Mouse (Mus musculus) gastrocnemius, adult 2 months (tissue): ENCODE measurements around the gene Asb6. TPM values are rescaled to one million over a fixed set of nuclear protein-coding genes. Genes with fewer than 3 reads are reported as not detected.

Experiments used
- DNase-seq: peaks from one replicate; pipeline ENCODE4 v3.0.0; 2022
- H3K27ac ChIP-seq: fragments of 200-600 bp; 2 replicates; pipeline ENCODE4 v1.8.1; 2022; ENCODE audit warnings: mild to moderate bottlenecking
- H3K4me3 ChIP-seq: fragments of 200-600 bp; 2 replicates; pipeline ENCODE4 v1.8.1; 2022; ENCODE audit warnings: mild to moderate bottlenecking, moderate library complexity
- CTCF ChIP-seq: fragments of 200-600 bp; IDR thresholded peaks from 2 replicates; pipeline ENCODE4 v1.8.1; 2022; ENCODE audit warnings: antibody characterized with exemption, mild to moderate bottlenecking, moderate library complexity
- intact Hi-C: fragments of 180-260 bp; cut with DNase I; formaldehyde crosslinking; loops from one replicate; pipeline ENCODE4 v1.15.1; 2025
- total RNA-seq, 2 experiments: library from RNA; stranded (reverse); gene quantifications; 2 replicates each; pipeline ENCODE4 v1.2.3; 2021

Asb6 gene
- total RNA-seq, 2 experiments from 2014 or later = 7.0 TPM

DNA sequence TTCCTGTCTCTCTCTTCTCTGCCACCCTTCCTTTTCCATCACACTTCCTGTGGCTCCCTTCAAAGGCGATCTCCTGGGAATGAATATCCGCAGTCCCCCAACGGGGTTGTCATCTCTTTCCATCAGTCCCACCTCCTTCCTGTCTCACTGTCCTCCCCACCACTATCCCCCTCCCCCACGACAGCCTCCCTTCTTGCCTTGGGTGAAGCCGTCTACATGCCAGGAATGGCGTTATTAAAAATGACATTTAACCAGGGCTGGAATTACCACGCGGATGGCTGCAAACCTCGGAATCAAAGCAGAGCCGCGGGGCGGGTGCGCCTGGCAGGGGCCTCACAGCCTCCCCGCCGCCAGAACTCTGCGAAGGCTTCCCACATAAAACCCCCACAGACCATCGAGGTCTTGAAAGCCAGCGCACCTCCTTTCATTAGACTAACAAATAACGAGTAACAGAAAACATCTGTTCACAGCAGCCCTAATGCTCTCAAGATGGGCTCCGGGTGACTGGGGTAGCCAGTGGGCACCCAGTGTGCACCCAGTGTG is 22.7 kb upstream of the Asb6 start:
- peak; percentile 38 for DNase-seq
- no peak for TF ChIP-seq CTCF
- Histone ChIP-seq H3K27ac (no peak overlapping the region), H3K4me3 (no peak overlapping the region)
- intact Hi-C loops = no loop called here

DNA sequence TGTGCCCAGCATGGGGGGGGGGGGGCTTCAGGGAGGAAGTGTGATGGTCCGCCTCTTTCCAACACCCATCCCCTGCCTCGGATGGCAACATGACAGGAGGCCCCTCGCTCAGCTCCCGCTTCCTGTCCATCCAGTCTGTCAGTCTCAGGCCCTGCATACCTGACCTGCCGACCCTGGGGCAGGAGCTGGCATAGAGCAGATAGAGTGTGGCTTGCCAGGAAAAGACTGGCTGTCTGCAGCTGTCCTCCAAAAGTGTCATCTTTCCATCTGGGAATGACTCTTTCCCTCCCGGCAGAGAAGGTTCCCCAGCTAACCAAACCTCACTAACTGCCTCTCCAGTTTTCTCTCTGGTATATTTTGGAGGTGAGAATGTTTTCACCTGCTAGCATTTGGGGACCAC is 20.4 kb upstream of the Asb6 start:
- Histone ChIP-seq H3K27ac (peak overlapping the region; percentile 44; the same call in 1 of the 2 replicates), H3K4me3 (no peak overlapping the region)
- intact Hi-C loops = no loop called here
- peak; percentile 57 for DNase-seq
- TF ChIP-seq CTCF = no peak

DNA sequence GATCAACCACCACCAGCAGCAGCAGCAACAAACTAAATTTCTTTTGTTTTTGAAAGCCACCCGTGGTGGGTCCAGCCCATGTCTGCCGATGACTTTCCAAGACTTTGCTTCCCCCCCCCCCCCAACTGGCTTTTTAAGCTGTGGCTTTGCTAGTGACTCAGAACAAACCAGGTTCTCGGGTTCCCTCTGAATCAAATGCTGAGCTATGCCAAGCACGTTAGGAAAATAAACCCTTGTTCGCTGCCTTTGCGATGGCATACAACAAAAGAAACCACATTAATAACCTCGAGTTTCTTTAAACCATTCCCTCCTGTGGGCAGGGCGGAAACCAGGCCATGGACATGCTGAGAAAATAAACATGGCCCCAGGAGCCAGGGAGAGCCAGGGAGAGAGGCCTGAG is 18.1 kb upstream of the Asb6 start:
- no peak for TF ChIP-seq CTCF
- H3K27ac ChIP-seq = no peak overlapping the region
- intact Hi-C loops = no loop called here

DNA sequence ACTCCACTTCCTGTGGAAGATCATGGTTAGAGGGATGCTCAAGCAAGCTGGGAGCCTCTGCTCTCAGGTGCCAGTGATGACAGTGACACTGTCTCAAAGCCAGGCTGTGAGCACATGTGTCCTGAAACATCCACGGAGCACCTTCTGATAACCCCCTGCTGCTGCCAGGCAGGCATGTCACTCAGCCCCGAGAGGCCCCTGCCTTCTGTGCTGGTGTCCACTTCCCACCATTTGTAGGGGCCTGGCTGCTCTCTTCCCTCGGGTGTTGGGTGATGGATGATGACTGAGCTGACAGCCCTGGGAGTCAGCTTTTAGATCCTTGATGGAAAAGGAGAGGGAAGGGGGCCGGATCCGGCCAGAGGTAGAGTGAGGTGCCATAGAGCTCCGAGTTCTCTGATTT is 16.6 kb upstream of the Asb6 start:
- Histone ChIP-seq H3K27ac (no peak overlapping the region), H3K4me3 (peak overlapping the region; percentile 75)
- no peak for TF ChIP-seq CTCF
- no peak for DNase-seq
- intact Hi-C loops = no loop called here

More for the DNA sequence above, 18.1 kb upstream of the Asb6 start:
- no peak for DNase-seq
- H3K4me3 ChIP-seq = no peak overlapping the region

DNA sequence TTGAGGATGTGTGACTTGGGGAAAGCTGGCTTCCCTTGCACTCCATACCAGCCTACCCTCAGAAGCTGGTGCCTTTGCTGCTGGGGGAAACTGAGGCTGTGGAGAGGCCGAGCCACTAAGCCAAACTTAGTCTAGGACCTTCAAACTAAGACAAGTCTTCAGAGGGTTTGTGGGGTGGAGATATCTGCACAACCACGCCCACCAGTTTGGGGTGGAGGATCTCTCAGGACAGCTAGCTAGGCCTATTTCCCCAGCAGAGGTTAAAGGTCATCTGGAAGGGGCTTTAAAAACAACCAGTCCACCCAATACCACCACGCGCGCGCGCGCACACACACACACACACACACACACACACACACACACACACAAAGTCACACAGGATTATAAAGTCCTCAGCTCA is 16.1 kb upstream of the Asb6 start:
- no peak for TF ChIP-seq CTCF
- Histone ChIP-seq H3K27ac (no peak overlapping the region), H3K4me3 (peak overlapping the region; percentile 75)
- no peak for DNase-seq
- intact Hi-C loops = no loop called here

DNA sequence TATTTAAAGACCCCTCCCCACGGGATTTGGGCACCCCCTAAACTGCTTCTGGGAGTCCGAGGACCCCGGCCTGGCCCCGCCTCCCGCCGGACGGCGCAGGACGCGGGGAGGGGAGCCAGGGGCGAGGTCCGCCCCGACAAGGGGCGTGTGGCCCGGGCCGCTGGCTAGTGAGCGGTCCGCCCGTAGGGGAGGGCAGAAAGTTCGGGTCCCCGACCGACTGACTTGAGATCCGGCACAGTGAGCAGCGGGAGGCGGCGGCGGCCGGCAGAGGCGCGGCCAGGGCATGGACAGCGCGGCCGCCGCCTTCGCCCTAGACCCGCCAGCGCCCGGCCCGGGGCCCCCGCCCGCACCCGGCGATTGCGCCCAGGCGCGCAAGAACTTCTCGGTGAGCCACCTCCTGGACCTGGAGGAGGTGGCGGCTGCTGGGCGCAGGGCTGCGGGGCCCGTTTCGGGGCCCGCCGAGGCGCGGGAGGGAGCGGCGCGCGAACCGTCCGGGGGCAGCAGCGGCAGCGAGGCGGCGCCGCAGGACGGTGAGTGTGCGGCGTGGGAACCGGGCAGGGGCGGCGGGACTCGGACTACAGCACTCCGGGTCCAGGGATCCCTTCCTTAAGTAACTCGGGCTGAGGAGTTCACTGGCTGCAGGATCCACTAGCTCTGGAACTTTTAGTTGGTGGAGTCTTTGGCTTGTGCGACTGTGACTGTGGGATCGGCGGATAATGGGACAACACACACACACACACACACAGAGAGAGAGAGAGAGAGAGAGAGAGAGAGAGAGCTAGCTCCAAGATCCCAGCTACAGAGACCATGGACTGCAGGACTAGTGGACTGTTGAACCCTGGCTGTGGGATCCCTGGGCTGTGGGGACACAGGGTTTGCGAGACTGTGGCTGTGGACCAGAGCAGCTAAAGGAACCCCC is 15.3 kb upstream of the Asb6 start:
- intact Hi-C loops = no loop called here
- DNase-seq = peak; percentile 70
- peak; percentile 35 for TF ChIP-seq CTCF
- Histone ChIP-seq H3K4me3 (peak overlapping the region; percentile 75), H3K27ac (peak overlapping the region; percentile 63)

DNA sequence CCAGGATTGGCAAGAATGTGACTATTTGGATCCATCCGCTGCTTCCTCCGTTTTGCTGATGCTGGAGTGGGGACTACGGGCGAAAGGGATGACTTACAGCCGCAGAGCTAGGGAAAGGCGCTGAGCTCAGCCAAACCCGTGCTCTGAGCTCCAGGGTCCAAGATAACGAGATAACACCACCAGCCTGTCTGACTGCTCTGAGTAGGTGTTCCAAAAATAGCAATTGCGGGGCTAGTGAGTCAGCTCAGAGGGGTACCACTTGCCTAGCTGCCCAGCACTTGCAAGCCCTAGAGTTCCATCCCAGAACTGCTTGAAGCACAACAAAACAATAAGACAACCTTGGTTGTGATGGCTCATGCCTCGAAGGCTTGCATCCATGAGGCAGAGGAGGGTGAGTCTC is 12.5 kb upstream of the Asb6 start:
- Histone ChIP-seq H3K4me3 (no peak overlapping the region), H3K27ac (no peak overlapping the region)
- intact Hi-C loops = no loop called here
- DNase-seq = no peak
- no peak for TF ChIP-seq CTCF

DNA sequence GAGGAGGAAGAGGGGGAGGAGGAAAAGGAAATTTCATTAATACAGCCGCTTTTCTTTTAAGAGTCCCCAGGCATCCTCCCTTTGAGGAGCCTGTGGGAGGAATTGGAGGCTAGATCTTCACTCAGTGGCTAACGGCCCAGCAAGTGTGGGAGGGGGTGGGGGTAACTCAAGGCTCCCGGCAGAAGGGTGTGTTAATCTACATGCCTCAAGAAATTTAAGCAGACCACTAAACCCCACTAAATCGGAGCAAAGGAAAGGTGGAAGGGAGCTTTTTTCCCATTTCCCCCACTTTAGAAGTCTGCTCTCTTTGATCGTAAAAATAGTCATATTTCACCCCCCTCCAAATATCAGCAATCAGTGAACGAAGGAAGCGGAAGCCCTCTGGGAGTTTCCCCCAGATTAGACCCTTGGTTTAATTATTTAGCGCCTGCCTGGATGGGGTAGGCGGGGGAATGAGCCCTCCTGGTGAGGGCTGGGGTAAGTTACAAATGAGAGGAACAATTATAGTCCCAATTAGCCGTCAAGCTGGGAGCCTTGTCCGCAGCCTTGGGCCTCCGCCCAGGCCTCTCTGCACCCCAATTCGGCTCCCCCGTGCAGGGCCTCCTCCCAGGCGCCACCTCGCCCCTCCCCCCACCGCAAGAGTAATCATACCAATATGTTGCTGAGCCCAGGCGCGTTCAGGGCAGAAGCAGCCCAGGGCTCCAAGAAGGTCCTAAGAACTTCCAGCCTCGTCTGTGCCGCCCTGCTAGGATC is 6.3 kb upstream of the Asb6 start:
- H3K4me3 ChIP-seq = no peak overlapping the region
- intact Hi-C loops = no loop called here
- H3K27ac ChIP-seq = peak overlapping the region; percentile 28; the same call in 1 of the 2 replicates
- no peak for TF ChIP-seq CTCF
- no peak for DNase-seq

DNA sequence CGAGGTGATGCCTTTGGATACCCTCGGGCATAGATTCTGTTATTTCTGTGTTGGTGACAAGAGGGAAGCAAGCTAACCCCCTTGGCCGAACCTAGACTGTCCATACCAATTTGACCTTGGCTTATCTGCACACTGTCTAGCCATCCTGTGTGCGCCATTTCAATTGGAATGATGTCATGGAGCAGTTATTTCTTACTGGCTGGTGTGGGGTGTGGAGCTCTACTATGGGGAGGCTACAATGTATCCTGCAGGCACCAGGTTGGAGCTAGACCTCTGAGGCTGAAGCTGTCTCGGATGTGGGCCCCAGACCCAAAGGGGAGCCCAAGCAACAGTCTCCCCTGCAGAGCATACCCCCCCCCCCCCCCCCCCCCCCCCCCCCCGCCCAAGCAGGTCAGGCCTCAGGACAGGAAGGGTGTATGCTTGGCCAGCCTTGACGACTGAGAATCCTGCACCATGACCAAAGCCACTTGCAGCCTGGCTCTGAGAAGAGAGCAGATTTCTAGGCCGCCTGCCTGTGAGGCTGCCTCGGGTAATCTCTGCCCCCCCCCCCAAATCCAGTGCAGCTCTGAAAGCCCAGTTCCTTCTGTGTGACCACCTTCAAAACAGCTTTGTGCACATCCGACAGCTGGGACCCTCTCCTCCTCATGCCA is 4.4 kb upstream of the Asb6 start, which contains the start of gene Prrx2:
Gene Prrx2 (plus strand): TSS at position 600 of the 650 bp plus-strand sequence.
- TF ChIP-seq CTCF = no peak
- no peak for DNase-seq
- Histone ChIP-seq H3K27ac (peak within 1 kb of the TSS; percentile 66), H3K4me3 (no peak within 1 kb of the TSS)
- intact Hi-C loops = loop anchor here (5.0 kb wide), 1 partner anchor 98 kb away; no protein-coding TSS in a partner anchor

DNA sequence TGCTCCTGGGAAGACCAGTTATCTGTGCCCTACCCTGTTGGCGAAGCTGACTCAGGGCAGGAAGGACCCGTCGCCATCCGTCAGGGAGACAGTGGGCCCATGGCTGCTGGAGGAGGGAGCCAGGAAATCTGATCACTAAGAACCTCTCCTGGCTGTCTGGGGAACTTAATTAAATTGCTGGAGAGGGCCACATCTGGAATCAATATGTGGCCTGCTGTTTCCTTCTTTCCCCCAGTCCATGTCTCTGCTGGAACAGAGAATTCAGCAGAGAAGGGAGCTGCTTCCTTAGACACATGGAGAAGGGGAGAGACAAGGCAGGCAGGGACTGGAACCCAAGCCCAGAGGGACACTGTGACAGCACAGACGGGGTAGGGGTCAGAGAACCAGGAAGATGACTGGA is 3.5 kb upstream of the Asb6 start:
- peak; percentile 47 for DNase-seq
- intact Hi-C loops = loop anchor here (5.0 kb wide), 1 partner anchor 99 kb away; no protein-coding TSS in a partner anchor
- Histone ChIP-seq H3K27ac (peak overlapping the region; percentile 66), H3K4me3 (no peak overlapping the region)
- TF ChIP-seq CTCF = no peak

DNA sequence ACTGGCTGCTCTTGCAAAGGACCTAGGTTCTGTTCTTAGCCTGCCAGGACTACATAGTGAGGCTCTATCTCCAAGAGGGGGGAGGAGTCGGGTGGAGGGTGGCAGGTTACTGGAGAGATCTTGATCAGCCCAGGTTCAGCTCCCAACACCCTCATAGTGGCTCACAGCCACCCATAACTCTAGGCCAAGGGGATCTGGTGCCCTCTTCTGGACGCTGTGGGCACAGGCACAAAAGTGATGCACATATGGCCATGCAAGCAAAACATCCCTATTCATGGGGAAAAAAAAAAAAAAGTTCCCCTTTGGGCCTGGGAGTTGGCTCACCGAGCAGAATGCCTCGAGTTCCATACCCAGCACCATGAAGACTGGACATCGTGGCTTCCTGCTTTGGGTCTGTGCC is 818 bp downstream of the Asb6 start:
- Histone ChIP-seq H3K27ac (no peak overlapping the region), H3K4me3 (no peak overlapping the region)
- intact Hi-C loops = no loop called here
- TF ChIP-seq CTCF = peak; percentile 56
- peak; percentile 33 for DNase-seq

DNA sequence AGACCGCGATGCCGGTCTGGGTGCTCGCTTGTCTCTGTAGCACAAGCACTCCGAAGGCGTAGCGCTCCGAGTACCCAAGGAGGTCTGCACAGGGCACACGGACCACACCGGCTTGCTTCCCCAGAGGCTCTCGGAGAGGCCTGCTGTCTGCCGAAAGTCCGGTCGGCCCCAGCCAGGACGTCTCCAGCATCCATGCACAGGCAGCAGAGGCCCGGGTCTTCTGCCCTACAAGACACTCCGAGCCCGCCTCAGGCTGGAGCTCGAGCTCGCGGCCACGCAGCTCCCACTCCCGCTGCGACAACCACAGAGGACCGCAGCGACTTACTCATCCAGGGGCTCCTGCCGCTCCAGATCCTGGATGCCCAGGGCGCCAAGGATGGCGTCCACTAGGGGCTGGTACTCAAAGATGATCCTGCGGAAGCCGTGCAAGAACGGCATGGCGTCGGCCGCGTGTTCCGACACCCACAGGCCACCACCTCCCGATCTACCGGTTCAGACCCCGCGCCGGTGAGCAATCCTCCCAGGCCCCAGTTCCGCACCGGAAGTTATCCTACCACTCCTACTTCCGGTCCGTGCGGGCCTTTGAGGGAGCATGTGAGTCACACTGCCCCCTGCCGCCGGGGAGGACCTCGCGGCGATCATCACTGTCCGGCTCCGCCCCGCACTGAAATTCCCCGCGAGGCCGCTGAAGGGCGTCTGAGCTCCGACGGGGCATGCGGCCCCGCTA is 2.2 kb downstream of the Asb6 start:
- Histone ChIP-seq H3K4me3 (peak overlapping the region; percentile 91), H3K27ac (peak overlapping the region; percentile 88)
- TF ChIP-seq CTCF = peak; percentile 95
- intact Hi-C loops = no loop called here
- peak; percentile 96 for DNase-seq
